Mouse (Mus musculus) brain, embryonic 18.5 days (tissue): Measurements from ENCODE around the gene 9530053A07Rik.
"Not testable (repeated sequence)": the region's sequence is repeated elsewhere in the genome, so short reads cannot be mapped to it uniquely, and the experiment has no call there.

Experiments
- DNase-seq: peaks from one replicate; pipeline ENCODE4 v3.0.0-alpha.2; 2012; ENCODE audit warnings: low read depth, low spot score

Gene 9530053A07Rik

GRCm38 (mm10) chr7:28129166-28129565 lies at the start of gene 9530053A07Rik:
9530053A07Rik (plus strand) TSS chr7:28129466.
- no peak for DNase-seq

- peak; percentile 4 for DNase-seq
These were observed 45.1 kb upstream of the 9530053A07Rik start for GRCm38 (mm10) chr7:28084215-28084614.

- no peak for DNase-seq
These were observed 43.0 kb upstream of the 9530053A07Rik start for GRCm38 (mm10) chr7:28086236-28086635.

GRCm38 (mm10) chr7:28093541-28093940 lies 35.7 kb upstream of the 9530053A07Rik start:
- no peak for DNase-seq

GRCm38 (mm10) chr7:28099101-28099500 lies 30.2 kb upstream of the 9530053A07Rik start:
- DNase-seq = no peak

GRCm38 (mm10) chr7:28100596-28101590 lies 28.4 kb upstream of the 9530053A07Rik start:
- no peak for DNase-seq

GRCm38 (mm10) chr7:28102936-28103335 lies 26.3 kb upstream of the 9530053A07Rik start:
- DNase-seq = not testable (repeated sequence)

GRCm38 (mm10) chr7:28104670-28105069 lies 24.6 kb upstream of the 9530053A07Rik start:
- no peak for DNase-seq

- DNase-seq = no peak
These were observed 23.0 kb upstream of the 9530053A07Rik start for GRCm38 (mm10) chr7:28106241-28106640.

GRCm38 (mm10) chr7:28114648-28115047 lies 14.6 kb upstream of the 9530053A07Rik start:
- no peak for DNase-seq

- DNase-seq = no peak
These were observed 8.3 kb downstream of the 9530053A07Rik start for GRCm38 (mm10) chr7:28137613-28138012.

- DNase-seq = no peak
These were observed 19.0 kb downstream of the 9530053A07Rik start for GRCm38 (mm10) chr7:28148263-28148662.

GRCm38 (mm10) chr7:28149841-28150240 lies 20.6 kb downstream of the 9530053A07Rik start:
- DNase-seq = no peak

- DNase-seq = no peak
These were observed 22.4 kb downstream of the 9530053A07Rik start for GRCm38 (mm10) chr7:28151584-28152221.

- not testable (repeated sequence) for DNase-seq
These were observed 24.3 kb downstream of the 9530053A07Rik start for GRCm38 (mm10) chr7:28153595-28153994.

- DNase-seq = no peak
These were observed 30.0 kb downstream of the 9530053A07Rik start for GRCm38 (mm10) chr7:28159292-28159691.

GRCm38 (mm10) chr7:28159893-28160292 lies 30.6 kb downstream of the 9530053A07Rik start:
- DNase-seq = no peak

- DNase-seq = no peak
These were observed 32.0 kb downstream of the 9530053A07Rik start for GRCm38 (mm10) chr7:28161163-28161749.

- no peak for DNase-seq
These were observed 36.1 kb downstream of the 9530053A07Rik start for GRCm38 (mm10) chr7:28165406-28165805.

- no peak for DNase-seq
These were observed 39.3 kb downstream of the 9530053A07Rik start for GRCm38 (mm10) chr7:28168320-28169115.
